Mouse (Mus musculus): ENCODE measurements around the gene Cklf. TPM values are rescaled to one million over a fixed set of nuclear protein-coding genes. Genes with fewer than 3 reads are reported as not detected.

The Cklf gene
- polyA plus RNA-seq (2014; fragmentation: Nextera tagmentation; extraction: Ambion mirVana): 33.0 and 35.5 TPM in 2 replicates

DNA sequence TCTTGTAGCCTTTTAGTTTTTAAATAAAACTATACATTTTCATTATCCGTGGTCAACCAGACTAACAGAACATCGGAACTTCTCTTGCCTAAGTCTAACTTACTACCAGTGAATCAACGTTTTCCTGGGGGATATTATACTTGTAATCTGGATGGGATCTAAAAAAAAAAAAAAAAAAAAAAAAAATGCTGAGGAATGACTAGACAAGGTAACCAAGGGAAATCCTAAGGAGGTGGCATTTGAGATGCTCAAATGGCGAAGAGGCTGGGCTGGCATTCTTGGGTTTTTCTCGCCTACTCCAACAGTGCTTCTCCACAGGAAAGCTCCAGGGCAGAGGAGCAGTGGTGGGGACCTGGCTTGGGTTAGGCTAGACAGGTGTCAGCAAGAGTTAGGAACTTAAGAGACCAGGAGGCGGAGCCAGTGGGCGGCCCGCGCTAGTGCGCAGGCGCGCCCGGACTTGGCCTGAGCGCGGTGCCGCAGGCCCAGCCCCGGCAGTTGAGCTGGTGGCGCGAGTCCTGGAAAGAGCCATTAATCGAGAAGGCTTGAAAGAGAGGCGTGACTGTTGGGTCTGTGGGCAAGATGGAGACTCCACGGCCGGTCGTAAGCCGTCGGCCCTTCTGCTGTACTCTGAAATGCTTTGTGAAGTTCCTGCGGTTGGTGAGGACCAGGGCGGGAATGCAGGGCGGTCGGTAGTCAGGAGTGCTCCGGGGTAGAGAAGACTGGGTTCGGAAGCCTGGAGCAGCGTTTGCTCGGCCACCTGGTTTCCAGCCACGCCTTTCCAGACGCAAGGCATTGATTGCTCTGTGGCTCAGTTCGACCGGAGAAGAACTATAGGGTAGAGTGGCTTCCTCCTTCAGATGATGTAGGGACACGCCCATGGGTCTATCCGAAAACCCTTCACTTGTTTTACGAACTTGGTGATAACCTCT, at the start of gene Cklf:
TSS of gene Cklf (plus strand) at position 423 of the 929 bp plus-strand sequence.
- H3K4me3 ChIP-seq (ENCODE audit: low read depth, low read length): peak within 1 kb of the TSS; percentile 73
- peak within 1 kb of the TSS; percentile 82 for H3K9ac ChIP-seq (ENCODE audit: low read depth, low read length)
- WGBS: 4% methylated on average over 40 of the region's 41 CpGs
- ATAC-seq (ENCODE audit: low read depth) (peak; percentile 89), DNase-seq (ENCODE audit: low spot score) (peak; percentile 94)
- H3K27me3 ChIP-seq (replicated peaks; ENCODE audit: control insufficient read depth, insufficient read depth, low read length): peaks cover 3% of the 10 kb centered on the region; the same call in 1 of the 2 replicates
- peak within 1 kb of the TSS; percentile 65 for H3K4me2 ChIP-seq (ENCODE audit: low read depth, low read length)
- H3K27ac ChIP-seq (replicated peaks; ENCODE audit: low read depth, low read length): peak within 1 kb of the TSS; percentile 88
- H3K36me3 ChIP-seq (ENCODE audit: control insufficient read depth, insufficient read depth, low read length): no peaks in the 10 kb centered on the region
- H3K9me3 ChIP-seq (ENCODE audit: control insufficient read depth, low read length): no peaks in the 10 kb centered on the region
- peaks cover 13% of the 10 kb centered on the region for H3K4me1 ChIP-seq (ENCODE audit: control insufficient read depth, insufficient read depth, low read length)

- no peaks in the 10 kb centered on the region for H3K36me3 ChIP-seq (ENCODE audit: control insufficient read depth, insufficient read depth, low read length)
- no peak overlapping the region for H3K27ac ChIP-seq (replicated peaks; ENCODE audit: low read depth, low read length)
- no peaks in the 10 kb centered on the region for H3K4me1 ChIP-seq (ENCODE audit: control insufficient read depth, insufficient read depth, low read length)
- H3K27me3 ChIP-seq (replicated peaks; ENCODE audit: control insufficient read depth, insufficient read depth, low read length): no peaks in the 10 kb centered on the region
- ATAC-seq (ENCODE audit: low read depth) (no peak), DNase-seq (ENCODE audit: low spot score) (no peak)
- 87% methylated on average over 3 of the region's 3 CpGs for WGBS
- H3K9me3 ChIP-seq (ENCODE audit: control insufficient read depth, low read length): 0 out of 2 replicates have a peak, but pooled peaks cover under 1% of the 10 kb centered on the region
- no peak overlapping the region for H3K4me2 ChIP-seq (ENCODE audit: low read depth, low read length)
- H3K9ac ChIP-seq (ENCODE audit: low read depth, low read length): no peak overlapping the region
- no peak overlapping the region for H3K4me3 ChIP-seq (ENCODE audit: low read depth, low read length)
Observed at GRCm38 (mm10) chr8:104201622-104202021, 49.0 kb upstream of the Cklf start.

- Histone ChIP-seq H3K4me1 (ENCODE audit: control insufficient read depth, insufficient read depth, low read length) (no peaks in the 10 kb centered on the region), H3K27me3 (replicated peaks; ENCODE audit: control insufficient read depth, insufficient read depth, low read length) (no peaks in the 10 kb centered on the region), H3K4me3 (ENCODE audit: low read depth, low read length) (no peak overlapping the region), H3K9ac (ENCODE audit: low read depth, low read length) (no peak overlapping the region), H3K27ac (replicated peaks; ENCODE audit: low read depth, low read length) (no peak overlapping the region), H3K4me2 (ENCODE audit: low read depth, low read length) (no peak overlapping the region), H3K9me3 (ENCODE audit: control insufficient read depth, low read length) (no peaks in the 10 kb centered on the region), H3K36me3 (ENCODE audit: control insufficient read depth, insufficient read depth, low read length) (no peaks in the 10 kb centered on the region)
- ATAC-seq (ENCODE audit: low read depth) (no peak), DNase-seq (ENCODE audit: low spot score) (no peak)
- 90% methylated on average over 4 of the region's 4 CpGs for WGBS
Observed at GRCm38 (mm10) chr8:104202320-104202719, 48.3 kb upstream of the Cklf start.

GRCm38 (mm10) chr8:104205292-104205691, 45.4 kb upstream of the Cklf start:
- ATAC-seq (ENCODE audit: low read depth): no peak
- no peak for DNase-seq (ENCODE audit: low spot score)
- Histone ChIP-seq H3K4me2 (ENCODE audit: low read depth, low read length) (no peak overlapping the region), H3K4me3 (ENCODE audit: low read depth, low read length) (no peak overlapping the region), H3K4me1 (ENCODE audit: control insufficient read depth, insufficient read depth, low read length) (no peaks in the 10 kb centered on the region), H3K9ac (ENCODE audit: low read depth, low read length) (no peak overlapping the region), H3K27me3 (replicated peaks; ENCODE audit: control insufficient read depth, insufficient read depth, low read length) (no peaks in the 10 kb centered on the region), H3K36me3 (ENCODE audit: control insufficient read depth, insufficient read depth, low read length) (no peaks in the 10 kb centered on the region), H3K9me3 (ENCODE audit: control insufficient read depth, low read length) (0 out of 2 replicates have a peak, but pooled peaks cover 3% of the 10 kb centered on the region), H3K27ac (replicated peaks; ENCODE audit: low read depth, low read length) (no peak overlapping the region)
- WGBS: 61% methylated on average over 3 of the region's 3 CpGs

DNA sequence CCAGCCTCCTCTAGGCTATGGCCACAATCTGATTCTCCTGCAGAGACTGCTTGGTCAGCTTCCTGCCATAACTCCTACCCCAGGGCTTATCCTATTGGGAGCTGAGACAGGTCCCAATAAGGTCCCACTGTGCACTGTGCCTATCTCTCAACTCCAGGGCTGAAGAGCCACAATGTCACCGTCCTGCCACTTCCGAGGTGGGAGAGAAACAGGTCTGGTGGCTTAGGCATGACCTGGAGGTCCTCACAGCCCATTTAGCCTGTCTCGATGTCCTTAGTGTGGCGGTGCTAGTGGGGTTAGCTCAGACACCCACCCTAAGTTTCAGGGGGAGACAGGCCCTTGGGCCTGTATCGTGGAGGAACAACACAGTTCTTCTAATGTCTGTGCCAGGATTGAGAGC, 33.1 kb upstream of the Cklf start:
- Histone ChIP-seq H3K9ac (ENCODE audit: low read depth, low read length) (no peak overlapping the region), H3K9me3 (ENCODE audit: control insufficient read depth, low read length) (no peaks in the 10 kb centered on the region), H3K27ac (replicated peaks; ENCODE audit: low read depth, low read length) (no peak overlapping the region), H3K4me3 (ENCODE audit: low read depth, low read length) (no peak overlapping the region), H3K4me2 (ENCODE audit: low read depth, low read length) (no peak overlapping the region), H3K4me1 (ENCODE audit: control insufficient read depth, insufficient read depth, low read length) (no peaks in the 10 kb centered on the region), H3K27me3 (replicated peaks; ENCODE audit: control insufficient read depth, insufficient read depth, low read length) (no peaks in the 10 kb centered on the region), H3K36me3 (ENCODE audit: control insufficient read depth, insufficient read depth, low read length) (no peaks in the 10 kb centered on the region)
- ATAC-seq (ENCODE audit: low read depth) (no peak), DNase-seq (ENCODE audit: low spot score) (no peak)
- WGBS: 88% methylated on average over 5 of the region's 5 CpGs

- Histone ChIP-seq H3K27ac (replicated peaks; ENCODE audit: low read depth, low read length) (no peak overlapping the region), H3K9me3 (ENCODE audit: control insufficient read depth, low read length) (0 out of 2 replicates have a peak, but pooled peaks cover under 1% of the 10 kb centered on the region), H3K4me1 (ENCODE audit: control insufficient read depth, insufficient read depth, low read length) (no peaks in the 10 kb centered on the region), H3K9ac (ENCODE audit: low read depth, low read length) (no peak overlapping the region), H3K4me2 (ENCODE audit: low read depth, low read length) (no peak overlapping the region), H3K4me3 (ENCODE audit: low read depth, low read length) (no peak overlapping the region), H3K36me3 (ENCODE audit: control insufficient read depth, insufficient read depth, low read length) (no peaks in the 10 kb centered on the region), H3K27me3 (replicated peaks; ENCODE audit: control insufficient read depth, insufficient read depth, low read length) (no peaks in the 10 kb centered on the region)
- ATAC-seq (ENCODE audit: low read depth): 0 out of 2 replicates have a peak, but pooled peaks have one; percentile 30
- WGBS: 33% methylated on average over 11 of the region's 11 CpGs
- peak; percentile 28 for DNase-seq (ENCODE audit: low spot score)
Observed at GRCm38 (mm10) chr8:104219079-104219478, 31.6 kb upstream of the Cklf start.

GRCm38 (mm10) chr8:104219806-104220205, 30.9 kb upstream of the Cklf start:
- ATAC-seq (ENCODE audit: low read depth) (0 out of 2 replicates have a peak, but pooled peaks have one; percentile 69), DNase-seq (ENCODE audit: low spot score) (peak; percentile 79)
- Histone ChIP-seq H3K4me3 (ENCODE audit: low read depth, low read length) (no peak overlapping the region), H3K27ac (replicated peaks; ENCODE audit: low read depth, low read length) (no peak overlapping the region), H3K36me3 (ENCODE audit: control insufficient read depth, insufficient read depth, low read length) (0 out of 2 replicates have a peak, but pooled peaks cover 3% of the 10 kb centered on the region), H3K9me3 (ENCODE audit: control insufficient read depth, low read length) (peaks cover 7% of the 10 kb centered on the region; the same call in 1 of the 2 replicates), H3K4me1 (ENCODE audit: control insufficient read depth, insufficient read depth, low read length) (no peaks in the 10 kb centered on the region), H3K4me2 (ENCODE audit: low read depth, low read length) (no peak overlapping the region), H3K27me3 (replicated peaks; ENCODE audit: control insufficient read depth, insufficient read depth, low read length) (no peaks in the 10 kb centered on the region), H3K9ac (ENCODE audit: low read depth, low read length) (no peak overlapping the region)
- 43% methylated on average over 5 of the region's 5 CpGs for WGBS

DNA sequence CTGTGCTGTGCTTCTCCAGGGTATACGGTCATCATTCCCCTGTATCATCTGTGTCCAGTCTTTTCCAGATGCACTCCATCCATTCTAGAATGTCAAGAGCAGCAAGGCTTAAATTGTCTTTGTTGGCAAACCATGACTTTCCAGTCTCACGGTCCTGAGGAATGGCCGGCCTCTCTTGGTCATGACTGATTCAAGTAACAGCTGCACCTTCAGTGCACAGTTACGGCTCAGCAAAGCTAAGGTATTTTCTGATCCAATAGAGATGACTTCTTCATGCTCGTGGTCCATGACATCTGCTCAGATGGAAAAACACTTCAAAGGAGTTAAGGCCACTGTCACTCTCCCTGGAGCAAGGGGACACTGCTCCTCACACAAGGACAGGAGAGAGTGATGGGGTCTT, 23.6 kb upstream of the Cklf start:
- DNase-seq (ENCODE audit: low spot score) (no peak), ATAC-seq (ENCODE audit: low read depth) (no peak)
- Histone ChIP-seq H3K4me1 (ENCODE audit: control insufficient read depth, insufficient read depth, low read length) (no peaks in the 10 kb centered on the region), H3K9me3 (ENCODE audit: control insufficient read depth, low read length) (peaks cover 7% of the 10 kb centered on the region; the same call in 1 of the 2 replicates), H3K9ac (ENCODE audit: low read depth, low read length) (no peak overlapping the region), H3K27ac (replicated peaks; ENCODE audit: low read depth, low read length) (no peak overlapping the region), H3K4me3 (ENCODE audit: low read depth, low read length) (no peak overlapping the region), H3K4me2 (ENCODE audit: low read depth, low read length) (no peak overlapping the region), H3K36me3 (ENCODE audit: control insufficient read depth, insufficient read depth, low read length) (peaks cover 70% of the 10 kb centered on the region), H3K27me3 (replicated peaks; ENCODE audit: control insufficient read depth, insufficient read depth, low read length) (no peaks in the 10 kb centered on the region)
- WGBS: 85% methylated on average over 5 of the region's 5 CpGs
